Mouse (Mus musculus) midbrain, embryonic 13.5 days (tissue): ENCODE results near the gene Gab1. TPM values are rescaled to one million over a fixed set of nuclear protein-coding genes. Genes with fewer than 3 reads are reported as not detected.

ENCODE experiments used
- ATAC-seq: fragments of 200-750 bp; cut with Nextera tagmentation; 2 replicates; pipeline ENCODE4 v1.8.0; 2017; ENCODE audit warnings: mild to moderate bottlenecking, moderate TSS enrichment, moderate library complexity
- H3K27ac ChIP-seq: fragments of 300-500 bp; sonication (generic); 2 replicates; pipeline ENCODE4 v1.5.1; 2015; ENCODE audit warnings: inconsistent platforms, mild to moderate bottlenecking, moderate library complexity
- H3K27me3 ChIP-seq: fragments of 300-500 bp; sonication (generic); 2 replicates; pipeline ENCODE4 v1.6.1; 2015; ENCODE audit warnings: mild to moderate bottlenecking, inconsistent platforms
- H3K36me3 ChIP-seq: fragments of 300-500 bp; sonication (generic); 2 replicates; pipeline ENCODE4 v1.6.1; 2015; ENCODE audit warnings: mild to moderate bottlenecking, inconsistent platforms
- H3K4me1 ChIP-seq: fragments of 300-500 bp; sonication (generic); replicated peaks from 2 replicates; pipeline ENCODE4 v1.6.1; 2015; ENCODE audit warnings: inconsistent platforms
- H3K4me2 ChIP-seq: fragments of 300-500 bp; sonication (generic); replicated peaks from 2 replicates; pipeline ENCODE4 v1.6.1; 2015; ENCODE audit warnings: moderate library complexity, mild to moderate bottlenecking, inconsistent platforms
- H3K4me3 ChIP-seq: fragments of 300-500 bp; sonication (generic); replicated peaks from 2 replicates; pipeline ENCODE4 v1.5.1; 2015; ENCODE audit warnings: mild to moderate bottlenecking, inconsistent platforms
- H3K9ac ChIP-seq: fragments of 300-500 bp; sonication (generic); replicated peaks from 2 replicates; pipeline ENCODE4 v1.6.1; 2015; ENCODE audit warnings: mild to moderate bottlenecking, inconsistent platforms
- H3K9me3 ChIP-seq: fragments of 300-500 bp; sonication (generic); 2 replicates; pipeline ENCODE4 v1.6.1; 2016; ENCODE audit warnings: mild to moderate bottlenecking, inconsistent platforms
- WGBS: fragments of 180-500 bp; shearing (Covaris S2); methylation state at CpG from one replicate; pipeline ENCODE4 v1.1.7; 2015; 5-methylcytosine and 5-hydroxymethylcytosine counted together
- polyA plus RNA-seq: library from polyadenylated mRNA; unstranded; fragments of >200 nt; fragmentation: Nextera tagmentation; extraction: Ambion mirVana; gene quantifications from 2 replicates; pipeline ENCODE4 v1.2.1, GENCODE M21; 2015

Gab1 gene
- polyA plus RNA-seq, 1 experiment from 2014 or later, result 8.7 TPM

- no peak overlapping the region for H3K9ac ChIP-seq
- no peak overlapping the region for H3K27ac ChIP-seq
- no peaks in the 10 kb centered on the region for H3K9me3 ChIP-seq
- no peak for ATAC-seq
- H3K36me3 ChIP-seq, result no peaks in the 10 kb centered on the region
- H3K4me3 ChIP-seq, result no peak overlapping the region
- no peaks in the 10 kb centered on the region for H3K27me3 ChIP-seq
- H3K4me2 ChIP-seq, result no peak overlapping the region
- WGBS, result 85% methylated on average over 2 of the region's 2 CpGs
- H3K4me1 ChIP-seq, result peaks cover 12% of the 10 kb centered on the region
These were observed 63.3 kb downstream of the Gab1 start for GRCm38 (mm10) chr8:80817065-80817464.

GRCm38 (mm10) chr8:80815179-80815578, 65.1 kb downstream of the Gab1 start:
- H3K27ac ChIP-seq, result no peak overlapping the region
- 72% methylated on average over 6 of the region's 6 CpGs for WGBS
- no peak overlapping the region for H3K4me3 ChIP-seq
- H3K9me3 ChIP-seq, result no peaks in the 10 kb centered on the region
- H3K27me3 ChIP-seq, result no peaks in the 10 kb centered on the region
- H3K9ac ChIP-seq, result no peak overlapping the region
- no peaks in the 10 kb centered on the region for H3K36me3 ChIP-seq
- H3K4me1 ChIP-seq, result peaks cover 12% of the 10 kb centered on the region
- H3K4me2 ChIP-seq, result no peak overlapping the region
- no peak for ATAC-seq

DNA sequence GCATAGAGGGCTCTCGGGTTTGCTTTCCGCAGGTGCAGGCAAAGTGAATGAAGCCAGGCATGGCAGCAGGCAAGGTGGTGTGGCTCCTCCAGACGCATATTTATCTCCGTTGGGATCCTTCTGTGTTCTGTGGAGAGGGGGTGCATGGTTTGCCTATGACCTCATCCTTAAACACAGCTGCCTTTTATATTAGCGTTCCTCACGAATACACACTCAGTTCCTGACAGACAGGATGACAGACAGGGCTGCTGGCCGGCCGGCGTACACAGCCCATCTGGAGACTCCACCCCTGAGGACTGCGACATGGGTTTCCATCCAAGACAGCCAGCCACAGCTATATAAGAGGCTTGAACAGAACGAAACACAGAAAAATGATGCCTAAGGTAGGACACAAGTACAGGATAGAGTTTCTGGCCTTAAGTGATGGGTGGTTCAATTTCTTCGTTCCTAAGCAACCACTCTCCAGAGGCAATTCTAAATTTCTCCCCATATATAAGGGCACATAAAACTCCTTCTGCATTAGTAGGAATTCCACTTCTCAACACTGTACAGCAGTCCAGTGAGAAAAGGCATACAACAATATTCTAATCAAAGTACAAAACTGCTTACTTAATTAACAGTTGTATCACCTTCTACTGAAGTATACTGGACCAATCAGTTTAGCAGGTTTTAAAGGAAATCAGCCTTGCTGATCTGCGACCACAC, 66.1 kb downstream of the Gab1 start:
- no peak overlapping the region for H3K9ac ChIP-seq
- no peaks in the 10 kb centered on the region for H3K36me3 ChIP-seq
- H3K27ac ChIP-seq, result no peak overlapping the region
- H3K4me1 ChIP-seq, result peaks cover 12% of the 10 kb centered on the region
- no peaks in the 10 kb centered on the region for H3K9me3 ChIP-seq
- H3K4me3 ChIP-seq, result no peak overlapping the region
- H3K27me3 ChIP-seq, result no peaks in the 10 kb centered on the region
- WGBS, result 54% methylated on average over 13 of the region's 13 CpGs
- H3K4me2 ChIP-seq, result no peak overlapping the region
- ATAC-seq, result peak; percentile 77

DNA sequence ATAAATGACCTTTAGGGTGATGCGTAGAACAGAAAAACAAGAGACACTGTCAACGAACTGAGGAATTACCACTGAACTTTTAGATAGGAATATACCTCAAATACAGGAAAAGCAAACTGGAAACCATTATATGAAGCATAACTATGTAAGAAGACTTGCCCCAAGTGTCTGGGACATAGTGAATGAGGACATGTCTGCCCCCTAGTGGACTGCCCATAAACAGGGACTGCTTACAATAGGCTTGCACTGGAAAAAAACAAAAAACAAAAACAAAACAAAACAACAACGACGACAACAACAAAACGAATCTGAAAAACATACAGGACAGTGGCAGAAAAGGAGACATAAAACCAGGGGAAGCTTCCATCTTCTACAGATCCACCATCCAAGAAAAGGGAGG, 66.9 kb downstream of the Gab1 start:
- Histone ChIP-seq H3K4me2 (no peak overlapping the region), H3K36me3 (no peaks in the 10 kb centered on the region), H3K9ac (no peak overlapping the region), H3K4me1 (peaks cover 16% of the 10 kb centered on the region), H3K4me3 (no peak overlapping the region), H3K9me3 (no peaks in the 10 kb centered on the region), H3K27ac (no peak overlapping the region), H3K27me3 (no peaks in the 10 kb centered on the region)
- no peak for ATAC-seq
- 89% methylated on average over 5 of the region's 5 CpGs for WGBS

- Histone ChIP-seq H3K9me3 (no peaks in the 10 kb centered on the region), H3K4me3 (no peak overlapping the region), H3K36me3 (no peaks in the 10 kb centered on the region), H3K27me3 (no peaks in the 10 kb centered on the region), H3K4me2 (no peak overlapping the region), H3K4me1 (peaks cover 28% of the 10 kb centered on the region), H3K27ac (no peak overlapping the region), H3K9ac (no peak overlapping the region)
- WGBS, result 89% methylated on average over 4 of the region's 4 CpGs
- no peak for ATAC-seq
These were observed 68.7 kb downstream of the Gab1 start for GRCm38 (mm10) chr8:80811591-80811991.

DNA sequence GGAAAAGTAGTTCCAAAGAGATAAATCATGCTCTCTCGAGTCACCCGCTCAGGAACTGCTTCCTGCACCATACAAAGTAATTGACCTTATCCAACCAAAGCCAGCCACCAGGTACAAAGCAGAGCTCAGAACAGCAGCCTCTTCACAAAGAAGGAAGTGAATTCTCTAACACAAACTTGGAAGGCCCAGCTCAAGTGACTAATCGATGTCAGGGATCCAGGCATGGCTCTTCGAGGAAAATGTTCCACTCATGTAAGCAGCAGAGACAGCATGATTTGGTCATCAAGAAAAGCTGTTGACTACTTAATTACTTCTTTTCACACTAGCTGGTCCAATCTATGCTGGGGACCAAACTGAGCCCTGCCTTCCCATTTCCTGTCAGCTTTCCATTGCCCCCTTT, 69.4 kb downstream of the Gab1 start:
- Histone ChIP-seq H3K9me3 (no peaks in the 10 kb centered on the region), H3K4me1 (peaks cover 28% of the 10 kb centered on the region), H3K4me3 (no peak overlapping the region), H3K36me3 (no peaks in the 10 kb centered on the region), H3K9ac (no peak overlapping the region), H3K4me2 (no peak overlapping the region), H3K27ac (no peak overlapping the region), H3K27me3 (no peaks in the 10 kb centered on the region)
- 84% methylated on average over 4 of the region's 4 CpGs for WGBS
- no peak for ATAC-seq

- 92% methylated on average over 5 of the region's 5 CpGs for WGBS
- no peak overlapping the region for H3K27ac ChIP-seq
- H3K4me2 ChIP-seq, result no peak overlapping the region
- no peaks in the 10 kb centered on the region for H3K36me3 ChIP-seq
- no peak overlapping the region for H3K9ac ChIP-seq
- H3K4me1 ChIP-seq, result peaks cover 28% of the 10 kb centered on the region
- no peaks in the 10 kb centered on the region for H3K27me3 ChIP-seq
- no peak overlapping the region for H3K4me3 ChIP-seq
- no peak for ATAC-seq
- no peaks in the 10 kb centered on the region for H3K9me3 ChIP-seq
These were observed 69.9 kb downstream of the Gab1 start for GRCm38 (mm10) chr8:80810442-80810841.

GRCm38 (mm10) chr8:80807807-80808505, 72.4 kb downstream of the Gab1 start:
- WGBS, result 41% methylated on average over 13 of the region's 13 CpGs
- Histone ChIP-seq H3K36me3 (no peaks in the 10 kb centered on the region), H3K27me3 (no peaks in the 10 kb centered on the region), H3K4me3 (no peak overlapping the region), H3K4me1 (peaks cover 23% of the 10 kb centered on the region), H3K27ac (peak overlapping the region; percentile 45), H3K4me2 (peak overlapping the region; percentile 10; the same call in 1 of the 2 replicates), H3K9me3 (no peaks in the 10 kb centered on the region), H3K9ac (0 out of 2 replicates have a peak overlapping the region, but pooled peaks have one; percentile 20)
- no peak for ATAC-seq

DNA sequence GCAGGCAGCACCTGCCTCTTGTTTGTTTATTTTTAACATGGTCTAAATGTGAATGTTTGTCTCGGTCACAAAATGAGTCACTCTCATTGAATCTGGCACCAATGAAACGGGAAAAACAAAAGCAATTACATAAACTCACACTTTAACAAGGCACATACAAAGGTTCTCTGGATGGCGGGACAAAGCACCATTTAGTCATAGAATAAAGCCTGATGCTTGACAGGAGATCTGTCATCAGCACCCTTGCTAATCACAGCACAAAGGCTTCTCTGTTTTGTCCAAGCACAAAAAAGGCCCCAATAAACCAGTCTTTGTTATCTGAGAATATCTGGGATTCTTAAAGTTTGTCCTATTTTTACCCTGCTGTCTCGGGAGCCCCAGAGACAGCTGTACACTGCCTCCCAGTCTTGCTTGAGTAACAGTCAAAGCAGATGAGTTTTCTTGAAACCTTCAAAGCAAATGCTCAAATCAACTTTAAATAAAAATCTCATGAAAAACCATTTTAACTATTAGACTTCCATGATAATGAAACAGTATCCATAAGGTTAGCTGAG, 76.2 kb downstream of the Gab1 start:
- Histone ChIP-seq H3K4me1 (peaks cover 23% of the 10 kb centered on the region), H3K36me3 (no peaks in the 10 kb centered on the region), H3K27ac (peak overlapping the region; percentile 40; the same call in 1 of the 2 replicates), H3K27me3 (no peaks in the 10 kb centered on the region), H3K9ac (no peak overlapping the region), H3K4me2 (no peak overlapping the region), H3K9me3 (no peaks in the 10 kb centered on the region), H3K4me3 (no peak overlapping the region)
- no peak for ATAC-seq
- WGBS, result 37% methylated on average over 4 of the region's 4 CpGs

- 91% methylated on average over 3 of the region's 3 CpGs for WGBS
- no peak for ATAC-seq
- no peaks in the 10 kb centered on the region for H3K36me3 ChIP-seq
- H3K4me2 ChIP-seq, result no peak overlapping the region
- no peaks in the 10 kb centered on the region for H3K27me3 ChIP-seq
- no peak overlapping the region for H3K9ac ChIP-seq
- no peak overlapping the region for H3K27ac ChIP-seq
- H3K4me1 ChIP-seq, result 0 out of 2 replicates have a peak, but pooled peaks cover 3% of the 10 kb centered on the region
- H3K9me3 ChIP-seq, result no peaks in the 10 kb centered on the region
- H3K4me3 ChIP-seq, result no peak overlapping the region
These were observed 81.5 kb downstream of the Gab1 start for GRCm38 (mm10) chr8:80798778-80799177.

- Histone ChIP-seq H3K9ac (no peak overlapping the region), H3K4me2 (no peak overlapping the region), H3K4me1 (no peaks in the 10 kb centered on the region), H3K27me3 (no peaks in the 10 kb centered on the region), H3K27ac (no peak overlapping the region), H3K36me3 (no peaks in the 10 kb centered on the region), H3K4me3 (no peak overlapping the region), H3K9me3 (no peaks in the 10 kb centered on the region)
- ATAC-seq, result no peak
- 92% methylated on average over 7 of the region's 7 CpGs for WGBS
These were observed 82.0 kb downstream of the Gab1 start for GRCm38 (mm10) chr8:80798198-80798777.

DNA sequence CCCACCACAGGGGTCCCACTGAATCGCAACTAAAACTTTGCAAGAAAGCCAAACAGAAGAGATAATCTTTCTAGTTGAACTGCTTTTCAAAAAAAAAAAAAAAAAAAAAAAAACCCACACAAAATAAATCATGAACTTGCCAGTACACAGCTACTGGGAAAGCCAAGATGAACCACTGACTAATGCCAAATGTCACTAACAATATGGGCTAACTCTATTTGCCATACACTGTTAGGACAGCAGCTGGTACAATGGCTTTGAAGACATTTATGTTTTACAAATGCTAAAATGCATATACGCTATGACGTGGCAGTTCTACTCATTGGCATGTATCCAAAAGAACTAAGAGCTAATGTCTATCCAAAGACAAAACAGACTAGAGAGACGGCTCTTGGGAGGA, 84.2 kb downstream of the Gab1 start:
- Histone ChIP-seq H3K4me3 (no peak overlapping the region), H3K27me3 (no peaks in the 10 kb centered on the region), H3K9me3 (no peaks in the 10 kb centered on the region), H3K4me2 (no peak overlapping the region), H3K4me1 (no peaks in the 10 kb centered on the region), H3K27ac (no peak overlapping the region), H3K9ac (no peak overlapping the region), H3K36me3 (no peaks in the 10 kb centered on the region)
- 76% methylated on average over 4 of the region's 4 CpGs for WGBS
- no peak for ATAC-seq
